Mouse (Mus musculus): Measurements from ENCODE around the gene Aurkaip1. TPM values are rescaled to one million over a fixed set of nuclear protein-coding genes. Genes with fewer than 3 reads are reported as not detected.

The Aurkaip1 gene
- polyA plus RNA-seq, 1 experiment = 159 TPM

GRCm38 (mm10) chr4:155823443-155823842 lies 7.6 kb upstream of the Aurkaip1 start:
- Histone ChIP-seq H3K4me1 (ENCODE audit: control insufficient read depth, insufficient read depth, insufficient read length, low read length) (no peaks in the 10 kb centered on the region), H3K27me3 (ENCODE audit: control insufficient read depth, insufficient read depth, low read length) (no peaks in the 10 kb centered on the region), H3K27ac (ENCODE audit: insufficient read depth, low read depth, low read length) (no peak overlapping the region), H3K36me3 (ENCODE audit: control insufficient read depth, insufficient read depth, low read length) (peaks cover 66% of the 10 kb centered on the region), H3K4me3 (ENCODE audit: low read depth, low read length) (no peak overlapping the region)
- no peak for TF ChIP-seq POLR2A (IDR thresholded peaks at IDR 0.05; ENCODE audit: low read depth, low read length)
- TF ChIP-seq CTCF (IDR thresholded peaks at IDR 0.05; ENCODE audit: extremely low read depth, insufficient read length, insufficient replicate concordance, low read depth, low read length) = no peak
- 93% methylated on average over 16 of the region's 16 CpGs for WGBS

GRCm38 (mm10) chr4:155829866-155830265 lies 1.2 kb upstream of the Aurkaip1 start:
- Histone ChIP-seq H3K4me1 (ENCODE audit: control insufficient read depth, insufficient read depth, insufficient read length, low read length) (peaks cover 13% of the 10 kb centered on the region), H3K4me3 (ENCODE audit: low read depth, low read length) (no peak overlapping the region), H3K36me3 (ENCODE audit: control insufficient read depth, insufficient read depth, low read length) (peaks cover 13% of the 10 kb centered on the region), H3K27me3 (ENCODE audit: control insufficient read depth, insufficient read depth, low read length) (no peaks in the 10 kb centered on the region), H3K27ac (ENCODE audit: insufficient read depth, low read depth, low read length) (no peak overlapping the region)
- TF ChIP-seq CTCF (IDR thresholded peaks at IDR 0.05; ENCODE audit: extremely low read depth, insufficient read length, insufficient replicate concordance, low read depth, low read length) = no peak
- TF ChIP-seq POLR2A (IDR thresholded peaks at IDR 0.05; ENCODE audit: low read depth, low read length) = no peak
- WGBS = 94% methylated on average over 4 of the region's 4 CpGs

GRCm38 (mm10) chr4:155830596-155830995 lies 476 bp upstream of the Aurkaip1 start:
- no peak overlapping the region; the same call in 1 of the 2 replicates for H3K27ac ChIP-seq (ENCODE audit: insufficient read depth, low read depth, low read length)
- 0 out of 2 replicates have a peak overlapping the region, but pooled peaks have one; percentile 3 for H3K4me3 ChIP-seq (ENCODE audit: low read depth, low read length)
- H3K4me1 ChIP-seq (ENCODE audit: control insufficient read depth, insufficient read depth, insufficient read length, low read length) = peaks cover 13% of the 10 kb centered on the region
- TF ChIP-seq CTCF (IDR thresholded peaks at IDR 0.05; ENCODE audit: extremely low read depth, insufficient read length, insufficient replicate concordance, low read depth, low read length) (no peak), POLR2A (IDR thresholded peaks at IDR 0.05; ENCODE audit: low read depth, low read length) (no peak)
- H3K36me3 ChIP-seq (ENCODE audit: control insufficient read depth, insufficient read depth, low read length) = peaks cover 9% of the 10 kb centered on the region; the same call in 1 of the 2 replicates
- H3K27me3 ChIP-seq (ENCODE audit: control insufficient read depth, insufficient read depth, low read length) = no peaks in the 10 kb centered on the region
- WGBS = 41% methylated on average over 8 of the region's 8 CpGs

- WGBS = under 1% methylated on average over 25 of the region's 25 CpGs
- Histone ChIP-seq H3K4me1 (ENCODE audit: control insufficient read depth, insufficient read depth, insufficient read length, low read length) (peaks cover 13% of the 10 kb centered on the region), H3K27ac (ENCODE audit: insufficient read depth, low read depth, low read length) (peak overlapping the region; percentile 71), H3K36me3 (ENCODE audit: control insufficient read depth, insufficient read depth, low read length) (peaks cover 8% of the 10 kb centered on the region; the same call in 1 of the 2 replicates), H3K4me3 (ENCODE audit: low read depth, low read length) (peak overlapping the region; percentile 80), H3K27me3 (ENCODE audit: control insufficient read depth, insufficient read depth, low read length) (no peaks in the 10 kb centered on the region)
- TF ChIP-seq POLR2A (IDR thresholded peaks at IDR 0.05; ENCODE audit: low read depth, low read length) (no peak), CTCF (IDR thresholded peaks at IDR 0.05; ENCODE audit: extremely low read depth, insufficient read length, insufficient replicate concordance, low read depth, low read length) (no peak)
Measured at GRCm38 (mm10) chr4:155831831-155832230, 759 bp downstream of the Aurkaip1 start.

- Histone ChIP-seq H3K4me3 (ENCODE audit: low read depth, low read length) (peak overlapping the region; percentile 80), H3K27ac (ENCODE audit: insufficient read depth, low read depth, low read length) (0 out of 2 replicates have a peak overlapping the region, but pooled peaks have one; percentile 71), H3K4me1 (ENCODE audit: control insufficient read depth, insufficient read depth, insufficient read length, low read length) (peaks cover 13% of the 10 kb centered on the region), H3K27me3 (ENCODE audit: control insufficient read depth, insufficient read depth, low read length) (no peaks in the 10 kb centered on the region), H3K36me3 (ENCODE audit: control insufficient read depth, insufficient read depth, low read length) (peaks cover 4% of the 10 kb centered on the region; the same call in 1 of the 2 replicates)
- 37% methylated on average over 10 of the region's 10 CpGs for WGBS
- TF ChIP-seq POLR2A (IDR thresholded peaks at IDR 0.05; ENCODE audit: low read depth, low read length) (no peak), CTCF (IDR thresholded peaks at IDR 0.05; ENCODE audit: extremely low read depth, insufficient read length, insufficient replicate concordance, low read depth, low read length) (no peak)
Measured at GRCm38 (mm10) chr4:155832321-155832720, 1.2 kb downstream of the Aurkaip1 start.

- 84% methylated on average over 4 of the region's 4 CpGs for WGBS
- no peak for TF ChIP-seq POLR2A (IDR thresholded peaks at IDR 0.05; ENCODE audit: low read depth, low read length)
- TF ChIP-seq CTCF (IDR thresholded peaks at IDR 0.05; ENCODE audit: extremely low read depth, insufficient read length, insufficient replicate concordance, low read depth, low read length) = no peak
- H3K36me3 ChIP-seq (ENCODE audit: control insufficient read depth, insufficient read depth, low read length) = peaks cover 4% of the 10 kb centered on the region; the same call in 1 of the 2 replicates
- H3K27ac ChIP-seq (ENCODE audit: insufficient read depth, low read depth, low read length) = no peak overlapping the region
- H3K27me3 ChIP-seq (ENCODE audit: control insufficient read depth, insufficient read depth, low read length) = no peaks in the 10 kb centered on the region
- no peak overlapping the region for H3K4me3 ChIP-seq (ENCODE audit: low read depth, low read length)
- H3K4me1 ChIP-seq (ENCODE audit: control insufficient read depth, insufficient read depth, insufficient read length, low read length) = peaks cover 13% of the 10 kb centered on the region
Measured at GRCm38 (mm10) chr4:155833234-155833633, 2.2 kb downstream of the Aurkaip1 start.

- peaks cover 13% of the 10 kb centered on the region for H3K4me1 ChIP-seq (ENCODE audit: control insufficient read depth, insufficient read depth, insufficient read length, low read length)
- no peaks in the 10 kb centered on the region for H3K27me3 ChIP-seq (ENCODE audit: control insufficient read depth, insufficient read depth, low read length)
- no peak overlapping the region for H3K4me3 ChIP-seq (ENCODE audit: low read depth, low read length)
- TF ChIP-seq POLR2A (IDR thresholded peaks at IDR 0.05; ENCODE audit: low read depth, low read length) (no peak), CTCF (IDR thresholded peaks at IDR 0.05; ENCODE audit: extremely low read depth, insufficient read length, insufficient replicate concordance, low read depth, low read length) (peak; percentile 81; the same call in 1 of the 2 replicates)
- H3K27ac ChIP-seq (ENCODE audit: insufficient read depth, low read depth, low read length) = peak overlapping the region; percentile 38
- WGBS = 21% methylated on average over 2 of the region's 2 CpGs
- peaks cover 4% of the 10 kb centered on the region; the same call in 1 of the 2 replicates for H3K36me3 ChIP-seq (ENCODE audit: control insufficient read depth, insufficient read depth, low read length)
Measured at GRCm38 (mm10) chr4:155833836-155834235, 2.8 kb downstream of the Aurkaip1 start.
